Mouse (Mus musculus): ENCODE measurements at regions not wholly inside any gene's neighbourhood (a gene's known extent, or its start where the extent isn't known, plus 50 kb on each side); places are given as distances from the start of the nearest gene placed in this dataset.
A peak's percentile ranks its signal among the peaks of the same experiment; 100 is the strongest.

GRCm38 (mm10) chr2:3947432-3947831, 70.1 kb upstream of the Frmd4a start:
- DNase-seq, result no peak

DNA sequence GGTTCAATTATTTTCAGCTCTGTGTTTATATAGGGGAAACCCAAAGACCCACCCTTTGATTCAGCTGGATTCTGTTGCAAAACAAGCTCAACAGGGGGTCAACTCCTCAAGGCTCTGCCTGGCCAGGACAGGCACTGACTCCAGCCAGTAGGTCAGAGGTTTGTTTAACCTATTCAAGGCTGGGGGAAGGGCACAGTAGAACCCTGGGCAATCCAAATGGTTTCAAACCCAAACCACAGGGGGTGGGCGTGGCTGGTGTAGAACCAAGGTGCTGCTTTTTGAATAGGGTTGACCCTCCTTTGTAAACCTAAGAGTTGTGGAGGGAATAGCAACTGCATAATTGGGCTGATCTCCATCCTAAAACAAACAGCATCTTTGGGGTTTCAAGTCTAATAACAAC, 69.2 kb upstream of the Frmd4a start:
- DNase-seq, result no peak

- no peak for DNase-seq
Measured at GRCm38 (mm10) chr2:3957491-3957890, 60.0 kb upstream of the Frmd4a start.

DNA sequence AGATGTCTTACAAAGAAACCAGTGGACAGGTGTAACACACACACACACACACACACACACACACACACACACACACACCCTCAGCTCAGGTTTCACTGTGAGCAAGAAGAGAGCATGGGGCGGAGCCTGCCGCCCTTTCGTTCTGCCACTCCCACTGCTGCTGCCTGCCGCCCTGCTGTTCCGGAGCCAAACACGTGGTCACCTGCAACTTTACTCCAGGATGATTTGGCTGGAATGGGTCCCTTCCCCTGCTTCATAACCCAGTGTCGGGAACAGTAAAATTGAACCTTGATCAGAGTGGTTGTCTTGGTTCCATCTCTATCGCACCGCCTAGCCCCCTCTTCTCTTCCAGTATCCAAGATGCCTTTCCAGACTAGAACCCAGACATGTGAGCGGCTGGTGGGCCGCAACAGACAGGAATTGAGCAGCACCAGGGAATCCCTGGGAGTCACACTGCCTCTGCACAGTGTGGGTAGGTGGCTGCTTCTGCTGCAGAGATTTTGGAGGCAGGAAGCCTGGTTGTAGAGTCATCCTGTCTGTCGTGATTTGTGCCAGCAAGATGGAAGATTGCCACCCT, 59.4 kb upstream of the Frmd4a start:
- DNase-seq, result peak; percentile 25

GRCm38 (mm10) chr2:3958711-3959110, 58.8 kb upstream of the Frmd4a start:
- DNase-seq, result no peak

DNA sequence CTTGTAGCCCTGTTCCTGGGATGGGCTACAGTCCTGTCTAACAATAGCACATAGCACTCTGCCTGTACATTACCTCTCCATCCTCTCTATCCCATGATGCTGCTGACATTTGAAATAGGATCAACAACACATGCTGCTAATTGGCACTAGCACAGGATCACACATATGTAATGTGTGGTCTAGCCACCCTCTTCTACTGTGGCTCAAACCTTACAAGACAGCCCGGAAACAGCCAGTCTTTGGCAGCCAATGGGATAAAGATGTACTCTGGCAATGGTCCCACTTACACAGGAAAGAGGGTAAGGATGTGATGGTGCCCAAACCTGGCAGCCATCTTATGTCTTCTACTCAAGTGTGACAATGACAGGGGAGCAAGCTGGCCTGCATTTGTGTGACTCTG, 58.3 kb upstream of the Frmd4a start:
- DNase-seq, result no peak

DNA sequence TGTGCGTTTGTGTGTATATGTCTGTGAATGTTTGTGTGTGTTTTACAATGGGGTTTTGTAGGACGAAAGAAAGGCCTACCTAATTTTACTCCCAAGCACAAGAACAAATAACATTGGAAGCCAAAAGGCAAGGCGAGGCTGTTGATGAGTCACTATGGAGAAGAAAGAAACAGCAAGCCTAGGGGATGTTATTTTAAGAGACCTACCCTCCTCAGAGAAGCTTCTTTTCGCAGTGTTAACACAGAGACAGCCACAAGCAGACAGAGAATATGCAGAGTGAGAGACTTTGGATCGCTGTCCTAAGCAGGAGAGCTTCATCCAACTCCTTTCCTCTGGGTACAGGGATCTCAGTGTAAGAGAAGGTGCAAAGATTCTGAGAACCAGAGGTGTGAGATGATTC, 57.3 kb upstream of the Frmd4a start:
- no peak for DNase-seq

DNA sequence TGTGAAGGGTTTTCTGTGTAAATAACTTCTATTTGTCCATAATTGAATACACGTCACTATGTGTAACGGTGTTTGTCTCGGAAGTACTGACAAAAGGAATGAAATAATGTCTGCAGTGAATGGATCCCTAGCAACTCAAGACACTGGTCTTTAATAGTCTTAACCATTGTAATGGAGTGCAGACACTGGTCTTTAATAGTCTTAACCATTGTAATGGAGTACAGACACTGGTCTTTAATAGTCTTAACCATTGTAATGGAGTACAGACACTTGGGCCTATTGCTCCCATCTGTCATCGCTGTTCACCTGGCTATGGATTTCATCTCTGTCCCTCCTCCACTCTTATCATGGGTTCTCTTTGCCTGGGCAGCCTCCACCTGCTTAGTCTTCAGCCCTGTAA, 53.2 kb upstream of the Frmd4a start:
- peak; percentile 5 for DNase-seq

Data from kidney, postnatal 14 days (tissue).